Mouse (Mus musculus): Measurements from ENCODE around the gene Zfp536. TPM values are rescaled to one million over a fixed set of nuclear protein-coding genes. Genes with fewer than 3 reads are reported as not detected.

The Zfp536 gene
- polyA plus RNA-seq (2014; fragmentation: Nextera tagmentation; extraction: Ambion mirVana): 3.9 and 4.7 TPM in 2 replicates

DNA sequence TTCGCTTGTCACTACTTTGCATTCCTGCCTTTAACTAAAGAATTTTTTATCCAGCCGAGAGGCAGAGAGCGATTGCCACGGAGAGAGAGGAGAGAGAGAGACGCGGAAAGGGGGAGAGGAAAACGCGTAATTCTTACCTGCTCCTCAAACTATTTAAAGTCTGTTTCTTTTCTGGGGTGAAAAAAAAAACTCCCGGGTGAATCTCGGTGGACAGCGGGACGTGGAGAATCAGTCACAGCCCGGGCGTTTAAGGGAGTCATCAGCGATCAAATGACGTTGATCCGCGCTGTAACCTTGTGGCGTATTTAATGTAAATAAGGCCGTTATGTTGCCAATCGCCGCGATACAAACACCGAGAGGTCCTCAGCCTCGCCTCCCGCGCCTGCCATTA is at the start of gene Zfp536:
Gene Zfp536 (minus strand): TSS at position 330 of the 391 bp plus-strand sequence.
- no peak within 1 kb of the TSS for H3K27ac ChIP-seq (replicated peaks in 1 of 2; ENCODE audit: control insufficient read depth in 1 of 2, insufficient read depth in 1 of 2, low read depth in 2 of 2, low read length in 2 of 2)
- ATAC-seq (ENCODE audit: insufficient number of reproducible peaks, insufficient read depth, low FRiP score, low read depth): no peak
- 1% methylated on average over 27 of the region's 27 CpGs for WGBS

DNA sequence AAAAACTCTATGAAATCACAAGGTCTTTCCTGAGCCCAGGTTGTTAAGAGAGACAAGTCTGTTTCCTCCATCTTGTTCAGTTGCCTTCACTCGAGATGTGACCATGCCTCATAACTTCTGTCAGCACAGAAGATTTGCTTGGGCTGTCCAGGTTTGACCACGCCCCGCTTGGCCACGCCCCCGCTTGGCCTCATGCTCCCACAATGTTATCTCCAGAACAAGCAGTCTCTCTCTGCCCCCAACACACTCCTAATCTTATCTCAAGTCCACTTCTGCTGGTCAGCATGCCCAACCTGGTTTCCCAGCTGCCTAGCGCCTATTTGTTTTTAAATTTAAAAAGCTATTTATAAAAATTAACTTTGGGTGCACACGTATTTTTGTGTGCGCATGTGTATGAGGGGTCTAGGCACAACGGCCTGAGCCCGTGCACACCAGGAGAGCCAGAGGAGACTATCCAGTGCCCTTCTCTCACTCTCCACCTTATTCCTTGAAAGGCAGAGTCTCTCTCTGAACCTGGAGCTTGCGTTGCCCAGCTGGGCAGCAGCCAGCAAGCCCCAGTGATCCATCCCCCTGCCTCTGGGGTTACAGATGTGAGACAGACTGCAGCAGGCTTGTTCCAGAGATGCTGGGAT is 47.3 kb upstream of the Zfp536 start:
- no peaks in the 10 kb centered on the region for H3K36me3 ChIP-seq (ENCODE audit: control insufficient read depth, insufficient read depth, low read length)
- no peaks in the 10 kb centered on the region for H3K27me3 ChIP-seq (ENCODE audit: control insufficient read depth, insufficient read depth, low read length)
- WGBS: 42% methylated on average over 11 of the region's 11 CpGs
- no peak for ATAC-seq (ENCODE audit: insufficient number of reproducible peaks, insufficient read depth, low FRiP score, low read depth)
- no peak overlapping the region for H3K4me3 ChIP-seq (ENCODE audit: control insufficient read depth in 1 of 2, insufficient read depth in 1 of 2, low read depth in 1 of 2, low read length in 2 of 2)
- no peak overlapping the region for H3K4me2 ChIP-seq (ENCODE audit: low read length)
- no peaks in the 10 kb centered on the region for H3K9me3 ChIP-seq (ENCODE audit: control insufficient read depth, low read length)
- peaks cover 2 to 4% of the 10 kb centered on the region in 2 experiments; a peak in 1 of 4 replicates for H3K4me1 ChIP-seq (ENCODE audit: control insufficient read depth in 2 of 2, insufficient read depth in 2 of 2, low read length in 2 of 2)
- no peak overlapping the region for H3K27ac ChIP-seq (replicated peaks in 1 of 2; ENCODE audit: control insufficient read depth in 1 of 2, insufficient read depth in 1 of 2, low read depth in 2 of 2, low read length in 2 of 2)
- no peak overlapping the region for H3K9ac ChIP-seq (ENCODE audit: low read length)

More for the DNA sequence above, at the start of gene Zfp536:
- H3K4me1 ChIP-seq (ENCODE audit: control insufficient read depth in 2 of 2, insufficient read depth in 2 of 2, low read length in 2 of 2): peaks cover 7 to 10% of the 10 kb centered on the region in 2 experiments
- peaks cover 77% of the 10 kb centered on the region for H3K27me3 ChIP-seq (ENCODE audit: control insufficient read depth, insufficient read depth, low read length)
- H3K9ac ChIP-seq (ENCODE audit: low read length): peak within 1 kb of the TSS; percentile 77
- H3K4me2 ChIP-seq (ENCODE audit: low read length): peak within 1 kb of the TSS; percentile 94
- H3K4me3 ChIP-seq (ENCODE audit: control insufficient read depth in 1 of 2, insufficient read depth in 1 of 2, low read depth in 1 of 2, low read length in 2 of 2): peak within 1 kb of the TSS; percentile 65 to 68
- no peaks in the 10 kb centered on the region for H3K36me3 ChIP-seq (ENCODE audit: control insufficient read depth, insufficient read depth, low read length)
- H3K9me3 ChIP-seq (ENCODE audit: control insufficient read depth, low read length): no peaks in the 10 kb centered on the region

DNA sequence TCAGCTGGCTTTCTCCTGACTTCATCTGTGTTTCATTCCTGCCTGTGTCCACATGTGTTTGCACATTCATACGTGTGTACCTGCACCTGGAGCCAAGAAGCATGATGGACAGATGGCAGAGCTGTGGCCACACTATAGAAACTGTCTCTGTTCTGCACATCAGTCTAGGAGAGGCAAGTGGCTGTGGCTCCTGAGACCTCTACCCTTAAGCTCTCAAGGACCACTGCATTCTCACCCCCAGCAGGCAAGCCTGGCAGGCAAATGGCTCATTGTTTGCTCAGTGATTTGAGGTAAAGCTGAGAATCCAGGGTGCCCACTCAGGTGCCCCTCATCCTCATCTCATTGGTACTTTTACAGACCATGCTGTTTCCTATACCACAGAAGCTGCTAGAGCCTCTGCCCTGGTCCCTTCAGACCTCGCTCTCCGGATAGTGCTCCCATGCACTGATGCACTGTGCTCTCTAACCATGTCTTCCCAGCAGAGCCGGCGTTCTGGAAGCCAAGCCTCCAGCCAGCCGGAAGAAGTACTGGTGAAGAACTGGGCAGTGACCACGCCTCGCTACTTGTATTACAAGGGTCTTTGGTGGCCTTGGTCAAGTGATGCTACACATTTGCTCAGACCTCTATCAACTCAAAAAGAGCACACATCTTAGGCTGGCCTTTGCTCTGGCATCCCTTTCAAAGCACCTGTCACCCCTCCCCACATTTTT is 45.3 kb upstream of the Zfp536 start:
- Histone ChIP-seq H3K36me3 (ENCODE audit: control insufficient read depth, insufficient read depth, low read length) (no peaks in the 10 kb centered on the region), H3K9ac (ENCODE audit: low read length) (no peak overlapping the region), H3K4me2 (ENCODE audit: low read length) (no peak overlapping the region), H3K4me3 (ENCODE audit: control insufficient read depth in 1 of 2, insufficient read depth in 1 of 2, low read depth in 1 of 2, low read length in 2 of 2) (no peak overlapping the region), H3K27me3 (ENCODE audit: control insufficient read depth, insufficient read depth, low read length) (no peaks in the 10 kb centered on the region), H3K4me1 (ENCODE audit: control insufficient read depth in 2 of 2, insufficient read depth in 2 of 2, low read length in 2 of 2) (peaks cover 2 to 4% of the 10 kb centered on the region in 2 experiments; a peak in 1 of 4 replicates), H3K27ac (replicated peaks in 1 of 2; ENCODE audit: control insufficient read depth in 1 of 2, insufficient read depth in 1 of 2, low read depth in 2 of 2, low read length in 2 of 2) (no peak overlapping the region), H3K9me3 (ENCODE audit: control insufficient read depth, low read length) (no peaks in the 10 kb centered on the region)
- no peak for ATAC-seq (ENCODE audit: insufficient number of reproducible peaks, insufficient read depth, low FRiP score, low read depth)
- WGBS: 83% methylated on average over 8 of the region's 8 CpGs

- Histone ChIP-seq H3K27me3 (ENCODE audit: control insufficient read depth, insufficient read depth, low read length) (no peaks in the 10 kb centered on the region), H3K4me2 (ENCODE audit: low read length) (no peak overlapping the region), H3K4me1 (ENCODE audit: control insufficient read depth in 2 of 2, insufficient read depth in 2 of 2, low read length in 2 of 2) (peaks cover 2 to 4% of the 10 kb centered on the region in 2 experiments; a peak in 1 of 4 replicates), H3K9me3 (ENCODE audit: control insufficient read depth, low read length) (no peaks in the 10 kb centered on the region), H3K4me3 (ENCODE audit: control insufficient read depth in 1 of 2, insufficient read depth in 1 of 2, low read depth in 1 of 2, low read length in 2 of 2) (no peak overlapping the region), H3K27ac (replicated peaks in 1 of 2; ENCODE audit: control insufficient read depth in 1 of 2, insufficient read depth in 1 of 2, low read depth in 2 of 2, low read length in 2 of 2) (no peak overlapping the region), H3K36me3 (ENCODE audit: control insufficient read depth, insufficient read depth, low read length) (no peaks in the 10 kb centered on the region), H3K9ac (ENCODE audit: low read length) (no peak overlapping the region)
- 81% methylated on average over 7 of the region's 7 CpGs for WGBS
- ATAC-seq (ENCODE audit: insufficient number of reproducible peaks, insufficient read depth, low FRiP score, low read depth): no peak
Observed at GRCm38 (mm10) chr7:37816901-37817300, 43.5 kb upstream of the Zfp536 start.

GRCm38 (mm10) chr7:37814844-37815406 is 41.5 kb upstream of the Zfp536 start:
- H3K4me2 ChIP-seq (ENCODE audit: low read length): no peak overlapping the region
- no peak overlapping the region for H3K27ac ChIP-seq (replicated peaks in 1 of 2; ENCODE audit: control insufficient read depth in 1 of 2, insufficient read depth in 1 of 2, low read depth in 2 of 2, low read length in 2 of 2)
- no peak overlapping the region for H3K4me3 ChIP-seq (ENCODE audit: control insufficient read depth in 1 of 2, insufficient read depth in 1 of 2, low read depth in 1 of 2, low read length in 2 of 2)
- ATAC-seq (ENCODE audit: insufficient number of reproducible peaks, insufficient read depth, low FRiP score, low read depth): no peak
- no peaks in the 10 kb centered on the region for H3K36me3 ChIP-seq (ENCODE audit: control insufficient read depth, insufficient read depth, low read length)
- no peaks in the 10 kb centered on the region for H3K27me3 ChIP-seq (ENCODE audit: control insufficient read depth, insufficient read depth, low read length)
- no peak overlapping the region for H3K9ac ChIP-seq (ENCODE audit: low read length)
- WGBS: 42% methylated on average over 8 of the region's 8 CpGs
- no peaks in the 10 kb centered on the region for H3K9me3 ChIP-seq (ENCODE audit: control insufficient read depth, low read length)
- no peaks in the 10 kb centered on the region for H3K4me1 ChIP-seq (ENCODE audit: control insufficient read depth in 2 of 2, insufficient read depth in 2 of 2, low read length in 2 of 2)

DNA sequence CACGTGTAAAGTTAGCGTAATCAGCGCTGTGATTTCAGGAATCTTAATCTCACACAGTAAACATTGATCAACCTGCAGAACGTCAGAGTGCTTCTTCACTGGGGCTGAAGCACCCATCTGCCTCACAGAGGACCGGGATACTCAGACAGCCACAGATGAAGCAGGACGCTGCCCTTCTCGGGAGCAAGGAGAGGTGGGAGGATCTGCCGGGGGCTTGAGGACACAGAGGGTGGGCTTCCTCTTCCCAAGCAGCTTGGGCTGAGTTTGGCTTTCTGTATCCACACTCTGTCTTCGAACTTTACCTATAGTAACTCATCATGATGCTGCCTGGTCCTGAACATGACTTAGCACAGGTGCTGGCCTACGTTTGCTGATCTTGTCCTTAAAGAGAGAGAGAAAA is 40.2 kb upstream of the Zfp536 start:
- no peak for ATAC-seq (ENCODE audit: insufficient number of reproducible peaks, insufficient read depth, low FRiP score, low read depth)
- H3K27ac ChIP-seq (replicated peaks in 1 of 2; ENCODE audit: control insufficient read depth in 1 of 2, insufficient read depth in 1 of 2, low read depth in 2 of 2, low read length in 2 of 2): no peak overlapping the region
- no peak overlapping the region for H3K4me2 ChIP-seq (ENCODE audit: low read length)
- H3K4me3 ChIP-seq (ENCODE audit: control insufficient read depth in 1 of 2, insufficient read depth in 1 of 2, low read depth in 1 of 2, low read length in 2 of 2): no peak overlapping the region
- no peaks in the 10 kb centered on the region for H3K9me3 ChIP-seq (ENCODE audit: control insufficient read depth, low read length)
- WGBS: 65% methylated on average over 10 of the region's 10 CpGs
- no peaks in the 10 kb centered on the region for H3K36me3 ChIP-seq (ENCODE audit: control insufficient read depth, insufficient read depth, low read length)
- H3K9ac ChIP-seq (ENCODE audit: low read length): no peak overlapping the region
- H3K27me3 ChIP-seq (ENCODE audit: control insufficient read depth, insufficient read depth, low read length): no peaks in the 10 kb centered on the region
- H3K4me1 ChIP-seq (ENCODE audit: control insufficient read depth in 2 of 2, insufficient read depth in 2 of 2, low read length in 2 of 2): no peaks in the 10 kb centered on the region

GRCm38 (mm10) chr7:37809908-37810307 is 36.5 kb upstream of the Zfp536 start:
- Histone ChIP-seq H3K27ac (replicated peaks in 1 of 2; ENCODE audit: control insufficient read depth in 1 of 2, insufficient read depth in 1 of 2, low read depth in 2 of 2, low read length in 2 of 2) (no peak overlapping the region), H3K9ac (ENCODE audit: low read length) (no peak overlapping the region), H3K4me1 (ENCODE audit: control insufficient read depth in 2 of 2, insufficient read depth in 2 of 2, low read length in 2 of 2) (no peaks in the 10 kb centered on the region), H3K36me3 (ENCODE audit: control insufficient read depth, insufficient read depth, low read length) (no peaks in the 10 kb centered on the region), H3K4me2 (ENCODE audit: low read length) (no peak overlapping the region), H3K27me3 (ENCODE audit: control insufficient read depth, insufficient read depth, low read length) (no peaks in the 10 kb centered on the region), H3K9me3 (ENCODE audit: control insufficient read depth, low read length) (no peaks in the 10 kb centered on the region), H3K4me3 (ENCODE audit: control insufficient read depth in 1 of 2, insufficient read depth in 1 of 2, low read depth in 1 of 2, low read length in 2 of 2) (no peak overlapping the region)
- no peak for ATAC-seq (ENCODE audit: insufficient number of reproducible peaks, insufficient read depth, low FRiP score, low read depth)
- 81% methylated on average over 5 of the region's 5 CpGs for WGBS
